Mouse (Mus musculus): ENCODE results near the gene H6pd.

GRCm38 (mm10) chr4:150040003-150040581 is 31.3 kb upstream of the H6pd start:
- TF ChIP-seq CTCF (IDR thresholded peaks at IDR 0.05; ENCODE audit: low read depth) (no peak), EP300 (IDR thresholded peaks at IDR 0.05; ENCODE audit: low read depth) (no peak)

Data from heart, postnatal 0 days (tissue).